Mouse (Mus musculus) embryo, embryonic 10.5 days (tissue): ENCODE results near the gene Ly6g6c.

Source experiments
- DNase-seq: peaks from one replicate; pipeline ENCODE4 v3.0.0-alpha.2; 2015; ENCODE audit warnings: low spot score

Ly6g6c gene

GRCm38 (mm10) chr17:35057090-35057489 is 8.1 kb upstream of the Ly6g6c start:
- no peak for DNase-seq

- no peak for DNase-seq
Observed at GRCm38 (mm10) chr17:35058316-35058715, 6.9 kb upstream of the Ly6g6c start.

- DNase-seq = peak; percentile 99
Observed at GRCm38 (mm10) chr17:35058911-35059892, 6.0 kb upstream of the Ly6g6c start, which contains the start of gene Ddah2. TSS of gene Ddah2 (plus strand) at chr17:35059035.

- DNase-seq = no peak
Observed at GRCm38 (mm10) chr17:35060071-35060470, 5.1 kb upstream of the Ly6g6c start.

- no peak for DNase-seq
Observed at GRCm38 (mm10) chr17:35060737-35061297, 4.4 kb upstream of the Ly6g6c start.

- no peak for DNase-seq
Observed at GRCm38 (mm10) chr17:35061299-35061698, 3.9 kb upstream of the Ly6g6c start.

- DNase-seq = no peak
Observed at GRCm38 (mm10) chr17:35063466-35063865, 1.7 kb upstream of the Ly6g6c start.

- DNase-seq = no peak
Observed at GRCm38 (mm10) chr17:35064378-35064877, 760 bp upstream of the Ly6g6c start.

GRCm38 (mm10) chr17:35066084-35066483 is 896 bp downstream of the Ly6g6c start, which contains the start of gene Mpig6b:
TSS of gene Mpig6b (minus strand) at chr17:35066184.
- no peak for DNase-seq

- no peak for DNase-seq
Observed at GRCm38 (mm10) chr17:35068213-35068914, 3.2 kb downstream of the Ly6g6c start.

GRCm38 (mm10) chr17:35070556-35071229 is 5.5 kb downstream of the Ly6g6c start:
- no peak for DNase-seq

GRCm38 (mm10) chr17:35071454-35071853 is 6.3 kb downstream of the Ly6g6c start:
- DNase-seq = no peak

- no peak for DNase-seq
Observed at GRCm38 (mm10) chr17:35074097-35074496, 8.9 kb downstream of the Ly6g6c start.

GRCm38 (mm10) chr17:35076507-35077176 is 11.5 kb downstream of the Ly6g6c start, which contains the start of gene Ly6g6e:
TSS of gene Ly6g6e (plus strand) at chr17:35076902.
- DNase-seq = no peak

GRCm38 (mm10) chr17:35077285-35077684 is 12.1 kb downstream of the Ly6g6c start:
- DNase-seq = no peak

GRCm38 (mm10) chr17:35077786-35078233 is 12.6 kb downstream of the Ly6g6c start, which contains the start of gene Ly6g6d:
TSS of gene Ly6g6d (minus strand) at chr17:35078065.
- peak; percentile 70 for DNase-seq

- no peak for DNase-seq
Observed at GRCm38 (mm10) chr17:35079778-35080177, 14.6 kb downstream of the Ly6g6c start.

- DNase-seq = no peak
Observed at GRCm38 (mm10) chr17:35080248-35080647, 15.1 kb downstream of the Ly6g6c start.

GRCm38 (mm10) chr17:35080710-35081109 is 15.5 kb downstream of the Ly6g6c start:
- DNase-seq = no peak

- DNase-seq = no peak
Observed at GRCm38 (mm10) chr17:35082841-35083576, 17.8 kb downstream of the Ly6g6c start.
